Mouse (Mus musculus): ENCODE results near the gene Gfpt2. TPM values are rescaled to one million over a fixed set of nuclear protein-coding genes. Genes with fewer than 3 reads are reported as not detected.

The Gfpt2 gene
- polyA plus RNA-seq, 1 experiment from 2014 or later = 22.5 TPM

DNA sequence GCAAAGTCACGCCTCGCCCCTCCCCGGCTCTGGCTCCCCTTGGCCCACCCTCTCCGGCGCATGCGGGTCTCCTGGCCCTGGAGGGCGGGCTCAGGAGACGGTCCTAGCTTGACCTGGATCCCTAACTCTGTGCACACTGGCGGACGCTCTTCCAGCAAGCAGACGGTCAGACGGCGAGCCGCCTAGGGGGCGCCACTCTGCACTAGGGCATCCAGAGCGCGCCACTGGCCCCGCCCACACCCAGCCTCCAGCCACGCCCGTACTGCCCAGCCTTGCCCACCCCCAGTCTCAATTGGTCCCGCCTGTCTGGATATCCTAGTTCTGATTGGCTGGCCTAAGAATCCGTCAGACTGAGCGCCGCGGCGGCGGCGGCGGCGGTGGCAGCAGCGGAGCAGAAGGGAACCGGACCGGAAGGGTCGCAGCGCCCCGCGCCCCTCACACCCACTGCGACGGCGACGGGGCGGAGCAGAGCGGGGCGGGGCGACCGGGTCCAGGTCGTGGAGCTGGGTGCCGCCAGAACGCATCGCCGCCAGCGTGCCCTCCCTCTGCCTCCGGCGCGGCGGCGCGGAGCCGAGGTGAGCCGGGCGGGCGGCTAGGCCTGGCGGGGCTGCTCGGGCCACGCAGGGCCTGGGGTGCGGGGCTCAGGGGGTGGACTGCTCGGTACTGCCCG is 52.6 kb downstream of the Gfpt2 start, which contains the start of gene Mapk9:
Mapk9 (plus strand) TSS at position 351 of the 670 bp plus-strand sequence.
- ATAC-seq (ENCODE audit: low FRiP score) = peak; percentile 98
- WGBS = under 1% methylated on average over 64 of the region's 68 CpGs
- Histone ChIP-seq H3K9ac (peak within 1 kb of the TSS; percentile 96), H3K9me3 (replicated peaks) (no peaks in the 10 kb centered on the region), H3K4me1 (peaks cover 20% of the 10 kb centered on the region), H3K4me2 (replicated peaks) (peak within 1 kb of the TSS; percentile 89), H3K36me3 (peaks cover 10% of the 10 kb centered on the region; the same call in 1 of the 2 replicates), H3K27ac (peak within 1 kb of the TSS; percentile 89), H3K4me3 (peak within 1 kb of the TSS; percentile 93), H3K27me3 (no peaks in the 10 kb centered on the region)

DNA sequence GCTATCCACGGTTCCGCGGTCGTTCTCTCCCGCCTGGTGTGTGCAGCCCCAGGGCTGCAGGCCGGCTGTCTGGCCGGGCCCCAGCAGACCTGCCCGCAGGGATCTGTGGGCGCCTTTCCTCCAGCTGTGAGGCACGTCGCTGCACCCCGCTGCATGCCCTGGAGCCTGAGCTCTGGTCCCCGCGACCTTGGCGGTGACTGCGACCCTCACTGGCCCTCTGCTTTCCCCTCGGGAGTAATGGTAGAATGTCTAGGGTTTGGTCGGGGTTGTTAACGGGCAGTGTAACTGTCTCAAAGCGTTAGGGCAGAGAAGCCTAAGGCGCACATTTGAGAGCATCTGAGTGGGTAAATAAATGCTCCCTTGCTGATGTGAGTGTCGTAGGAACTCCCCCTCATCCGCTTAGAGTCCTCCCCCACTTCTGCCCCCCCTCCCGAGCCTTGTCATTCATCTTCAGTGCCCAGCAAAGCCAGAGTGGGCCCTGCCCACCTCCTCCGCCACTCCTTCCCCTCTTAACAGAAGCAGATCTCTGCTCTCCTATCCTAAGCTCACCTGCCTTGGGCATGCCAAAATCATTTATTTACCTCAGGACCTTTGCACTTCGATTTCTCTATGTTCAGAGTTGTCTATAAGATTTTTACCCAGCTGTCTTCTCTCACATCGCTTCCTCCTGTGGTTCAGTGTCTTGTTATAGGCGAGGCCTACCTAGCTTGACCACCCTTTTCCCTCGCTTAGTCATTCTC is 53.3 kb downstream of the Gfpt2 start:
- Histone ChIP-seq H3K4me1 (peaks cover 20% of the 10 kb centered on the region), H3K27me3 (no peaks in the 10 kb centered on the region), H3K9me3 (replicated peaks) (no peaks in the 10 kb centered on the region), H3K9ac (peak overlapping the region; percentile 96), H3K4me2 (replicated peaks) (peak overlapping the region; percentile 89), H3K36me3 (peaks cover 10% of the 10 kb centered on the region; the same call in 1 of the 2 replicates), H3K4me3 (peak overlapping the region; percentile 93), H3K27ac (peak overlapping the region; percentile 89)
- WGBS = 9% methylated on average over 29 of the region's 29 CpGs
- ATAC-seq (ENCODE audit: low FRiP score) = no peak; the same call in 1 of the 2 replicates

DNA sequence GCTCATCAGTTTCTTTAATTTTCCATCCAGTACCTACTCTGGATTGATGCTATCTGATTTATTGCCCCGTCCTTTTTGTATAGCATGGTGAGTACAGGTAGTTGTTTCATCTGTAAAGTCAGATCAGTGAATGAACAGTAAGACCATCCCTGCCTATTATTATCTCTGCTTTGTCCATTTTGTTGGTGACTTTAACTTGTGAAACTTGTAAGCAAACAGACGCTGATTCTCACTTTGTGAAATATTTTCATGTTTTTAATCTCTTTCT is 53.8 kb downstream of the Gfpt2 start:
- ATAC-seq (ENCODE audit: low FRiP score) = no peak
- no peaks in the 10 kb centered on the region for H3K9me3 ChIP-seq (replicated peaks)
- H3K4me3 ChIP-seq = peak overlapping the region; percentile 93
- peak overlapping the region; percentile 96 for H3K9ac ChIP-seq
- no peaks in the 10 kb centered on the region for H3K27me3 ChIP-seq
- peaks cover 10% of the 10 kb centered on the region; the same call in 1 of the 2 replicates for H3K36me3 ChIP-seq
- WGBS = 82% methylated on average over 2 of the region's 2 CpGs
- H3K27ac ChIP-seq = no peak overlapping the region
- H3K4me2 ChIP-seq (replicated peaks) = peak overlapping the region; percentile 89
- H3K4me1 ChIP-seq = peaks cover 20% of the 10 kb centered on the region

DNA sequence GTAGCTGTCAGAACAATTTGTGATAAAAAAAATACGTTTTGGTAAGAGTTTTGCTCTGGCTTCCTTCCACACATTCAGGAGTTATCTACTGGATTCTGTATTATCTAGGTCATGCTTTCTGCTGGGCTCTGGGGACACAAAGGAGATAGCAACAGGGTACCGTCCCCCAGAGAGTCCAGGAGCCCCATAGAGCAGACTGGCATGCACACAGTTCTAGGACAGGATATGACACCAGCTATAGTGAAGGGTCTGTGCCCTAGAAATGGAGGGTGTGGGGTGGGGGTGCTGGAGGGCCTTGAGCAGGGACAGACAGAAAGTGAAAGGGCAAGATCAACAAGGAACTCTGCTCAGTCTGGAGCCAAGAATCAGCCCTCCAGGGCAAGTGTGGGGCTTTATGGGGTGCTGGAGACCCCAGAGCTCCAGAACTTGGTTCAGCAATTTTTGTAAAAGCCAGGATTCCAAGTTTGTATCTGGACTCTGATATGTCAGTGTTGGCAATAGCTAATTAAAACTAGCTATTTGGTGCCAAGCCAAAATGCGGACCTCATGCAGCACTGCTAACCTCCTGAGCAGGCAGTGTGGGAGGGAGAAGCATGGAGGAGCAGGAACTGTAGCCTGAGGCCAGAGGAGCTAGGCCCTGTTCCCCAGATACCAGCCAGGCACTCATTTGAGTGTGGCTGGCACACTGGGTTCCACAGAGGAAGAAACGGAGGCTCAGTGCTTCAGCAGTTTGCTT is 54.3 kb downstream of the Gfpt2 start:
- no peak overlapping the region for H3K27ac ChIP-seq
- H3K4me3 ChIP-seq = no peak overlapping the region; the same call in 1 of the 2 replicates
- no peaks in the 10 kb centered on the region for H3K27me3 ChIP-seq
- peaks cover 20% of the 10 kb centered on the region for H3K4me1 ChIP-seq
- WGBS = 71% methylated on average over 4 of the region's 4 CpGs
- no peak for ATAC-seq (ENCODE audit: low FRiP score)
- H3K36me3 ChIP-seq = peaks cover 10% of the 10 kb centered on the region; the same call in 1 of the 2 replicates
- peak overlapping the region; percentile 5; the same call in 1 of the 2 replicates for H3K9ac ChIP-seq
- no peaks in the 10 kb centered on the region for H3K9me3 ChIP-seq (replicated peaks)
- H3K4me2 ChIP-seq (replicated peaks) = peak overlapping the region; percentile 89

DNA sequence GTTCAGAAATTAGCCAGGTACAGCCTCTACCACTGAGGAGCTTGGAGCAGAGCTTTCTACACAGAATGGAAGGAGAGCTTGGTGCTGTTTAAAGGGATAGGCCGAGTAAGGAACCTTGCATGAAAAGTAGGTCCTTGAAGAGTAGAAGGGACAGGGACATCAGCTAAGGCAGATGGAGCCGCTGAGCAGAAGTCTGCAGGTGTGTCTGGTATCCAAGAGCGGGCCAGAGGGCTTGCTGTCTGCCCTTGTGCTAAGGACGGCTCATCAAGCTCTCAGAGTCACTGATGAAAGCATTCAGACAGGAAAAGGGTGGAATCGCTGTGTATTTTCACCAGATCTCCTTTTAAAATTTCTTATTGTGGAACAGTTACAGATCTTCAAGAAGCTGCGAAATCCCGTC is 56.4 kb downstream of the Gfpt2 start:
- Histone ChIP-seq H3K4me3 (no peak overlapping the region), H3K4me1 (peaks cover 20% of the 10 kb centered on the region), H3K4me2 (replicated peaks) (no peak overlapping the region), H3K9me3 (replicated peaks) (no peaks in the 10 kb centered on the region), H3K27me3 (no peaks in the 10 kb centered on the region), H3K9ac (no peak overlapping the region), H3K36me3 (peaks cover 19% of the 10 kb centered on the region), H3K27ac (no peak overlapping the region)
- 91% methylated on average over 7 of the region's 7 CpGs for WGBS
- ATAC-seq (ENCODE audit: low FRiP score) = no peak

DNA sequence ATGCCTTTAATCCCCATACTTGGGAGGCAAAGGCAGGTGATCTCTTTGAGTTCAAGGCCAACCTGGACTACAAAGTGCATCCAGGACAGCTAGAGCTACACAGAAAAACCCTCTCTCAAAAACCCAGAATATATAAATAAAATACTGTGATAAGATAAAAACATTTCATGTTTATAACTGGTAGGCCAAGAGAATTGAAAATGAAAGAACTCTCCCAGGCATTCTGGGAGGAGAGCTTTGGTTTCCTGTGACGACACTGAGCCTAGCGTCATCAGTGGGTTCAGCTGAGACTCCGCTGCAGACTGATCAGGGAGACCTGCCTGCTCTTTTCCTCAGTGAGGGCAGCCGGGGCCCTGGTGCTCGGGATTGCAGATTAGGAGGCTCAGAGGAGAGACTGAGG is 61.2 kb downstream of the Gfpt2 start:
- Histone ChIP-seq H3K27me3 (no peaks in the 10 kb centered on the region), H3K36me3 (peaks cover 28% of the 10 kb centered on the region), H3K9me3 (replicated peaks) (no peaks in the 10 kb centered on the region), H3K4me1 (no peaks in the 10 kb centered on the region), H3K4me2 (replicated peaks) (no peak overlapping the region), H3K27ac (no peak overlapping the region), H3K4me3 (no peak overlapping the region), H3K9ac (no peak overlapping the region)
- ATAC-seq (ENCODE audit: low FRiP score) = no peak
- 77% methylated on average over 5 of the region's 5 CpGs for WGBS

DNA sequence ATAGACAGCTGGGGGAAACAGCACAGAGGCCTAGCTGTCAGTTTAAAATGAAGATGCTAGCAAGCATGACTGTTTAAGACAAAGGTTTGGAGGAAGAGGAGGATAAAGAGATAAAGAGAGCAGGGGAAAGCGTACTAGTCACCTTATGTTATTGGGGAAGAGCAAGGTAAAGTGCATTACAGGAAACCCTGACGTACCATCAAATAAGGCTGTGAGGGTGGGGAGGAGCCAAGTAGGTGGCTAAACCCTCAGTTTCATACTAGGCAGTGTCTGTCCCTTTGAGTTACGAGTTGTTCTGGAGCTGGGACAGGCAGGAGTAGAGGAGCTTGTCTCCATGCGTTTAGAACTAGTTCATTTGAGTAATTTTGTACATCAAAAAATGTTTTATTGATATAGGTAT is 67.2 kb downstream of the Gfpt2 start:
- Histone ChIP-seq H3K36me3 (peaks cover 15% of the 10 kb centered on the region), H3K9me3 (replicated peaks) (no peaks in the 10 kb centered on the region), H3K4me2 (replicated peaks) (no peak overlapping the region), H3K4me3 (no peak overlapping the region), H3K27me3 (no peaks in the 10 kb centered on the region), H3K27ac (no peak overlapping the region), H3K4me1 (no peaks in the 10 kb centered on the region), H3K9ac (no peak overlapping the region)
- no peak for ATAC-seq (ENCODE audit: low FRiP score)
- 90% methylated on average over 4 of the region's 4 CpGs for WGBS

DNA sequence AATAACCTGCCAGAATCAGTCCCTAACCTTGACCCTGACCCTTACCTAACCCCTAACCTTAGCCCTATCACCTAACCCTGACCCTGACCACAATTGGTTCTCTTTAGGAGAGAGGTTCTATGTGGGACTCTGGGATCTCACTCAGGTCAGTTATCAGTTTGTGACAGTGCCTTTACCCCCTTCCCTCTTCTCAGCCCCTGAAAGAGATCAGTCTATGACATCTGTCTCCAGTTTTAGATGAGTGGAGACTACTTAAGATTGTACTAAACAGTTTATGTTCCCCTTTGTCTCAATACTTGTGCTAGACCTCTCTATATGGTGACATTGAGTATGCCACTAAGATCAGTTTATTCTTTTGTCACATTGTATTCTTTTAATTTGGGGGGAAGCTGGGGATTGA is 69.9 kb downstream of the Gfpt2 start:
- H3K27me3 ChIP-seq = no peaks in the 10 kb centered on the region
- H3K4me3 ChIP-seq = no peak overlapping the region
- no peak for ATAC-seq (ENCODE audit: low FRiP score)
- H3K9me3 ChIP-seq (replicated peaks) = no peaks in the 10 kb centered on the region
- H3K4me2 ChIP-seq (replicated peaks) = no peak overlapping the region
- no peak overlapping the region for H3K27ac ChIP-seq
- no peaks in the 10 kb centered on the region for H3K4me1 ChIP-seq
- no peak overlapping the region for H3K9ac ChIP-seq
- peaks cover 13% of the 10 kb centered on the region; the same call in 1 of the 2 replicates for H3K36me3 ChIP-seq

DNA sequence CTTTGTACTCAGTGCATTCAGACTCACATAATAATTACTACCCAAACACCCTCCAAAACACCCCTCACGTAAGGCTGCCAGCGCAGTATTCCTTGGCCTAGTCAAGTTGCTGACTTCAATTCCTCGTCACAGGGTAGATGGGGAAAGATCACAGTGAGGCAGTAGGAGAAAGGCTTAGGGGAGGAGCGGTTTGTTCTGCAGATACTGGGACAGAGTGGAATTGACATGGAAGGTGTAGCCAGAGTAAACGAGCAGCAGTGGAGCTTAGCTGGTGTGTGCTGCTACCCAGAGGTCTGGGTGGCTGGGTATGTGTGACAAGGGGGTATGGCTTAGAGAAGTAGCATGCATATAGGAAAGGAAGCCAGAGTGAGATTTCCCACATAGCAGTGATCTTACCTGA is 73.3 kb downstream of the Gfpt2 start:
- WGBS = 86% methylated on average over 5 of the region's 5 CpGs

DNA sequence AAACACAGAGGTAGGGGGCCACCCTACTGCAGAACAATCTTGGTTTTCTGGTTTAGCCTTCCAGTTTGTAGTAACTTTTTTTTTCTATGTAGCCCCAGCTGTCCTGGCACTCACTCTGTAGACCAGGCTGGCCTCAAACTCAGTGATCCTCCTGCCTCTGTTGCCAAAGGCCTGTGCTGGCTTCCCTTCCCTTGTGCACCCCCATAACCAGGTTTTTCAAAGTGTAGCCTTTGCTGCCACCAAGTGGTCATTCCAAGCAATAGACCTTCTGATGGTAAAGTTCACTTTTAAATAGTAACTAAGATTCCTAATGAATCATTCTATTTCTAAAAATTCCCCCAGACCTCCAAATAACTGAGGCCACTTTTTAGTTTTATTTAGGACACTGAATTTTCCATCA is 75.8 kb downstream of the Gfpt2 start:
- Histone ChIP-seq H3K4me1 (no peaks in the 10 kb centered on the region), H3K9ac (no peak overlapping the region), H3K36me3 (peaks cover 35% of the 10 kb centered on the region), H3K27ac (no peak overlapping the region), H3K4me2 (replicated peaks) (no peak overlapping the region), H3K9me3 (replicated peaks) (no peaks in the 10 kb centered on the region), H3K4me3 (no peak overlapping the region), H3K27me3 (no peaks in the 10 kb centered on the region)
- ATAC-seq (ENCODE audit: low FRiP score) = 0 out of 2 replicates have a peak, but pooled peaks have one; percentile 58

More for the DNA sequence above, 73.3 kb downstream of the Gfpt2 start:
- peaks cover 23% of the 10 kb centered on the region for H3K36me3 ChIP-seq
- H3K4me2 ChIP-seq (replicated peaks) = no peak overlapping the region
- H3K27ac ChIP-seq = no peak overlapping the region
- H3K4me3 ChIP-seq = no peak overlapping the region
- no peak for ATAC-seq (ENCODE audit: low FRiP score)
- no peaks in the 10 kb centered on the region for H3K27me3 ChIP-seq
- no peak overlapping the region for H3K9ac ChIP-seq
- no peaks in the 10 kb centered on the region for H3K4me1 ChIP-seq
- H3K9me3 ChIP-seq (replicated peaks) = no peaks in the 10 kb centered on the region

DNA sequence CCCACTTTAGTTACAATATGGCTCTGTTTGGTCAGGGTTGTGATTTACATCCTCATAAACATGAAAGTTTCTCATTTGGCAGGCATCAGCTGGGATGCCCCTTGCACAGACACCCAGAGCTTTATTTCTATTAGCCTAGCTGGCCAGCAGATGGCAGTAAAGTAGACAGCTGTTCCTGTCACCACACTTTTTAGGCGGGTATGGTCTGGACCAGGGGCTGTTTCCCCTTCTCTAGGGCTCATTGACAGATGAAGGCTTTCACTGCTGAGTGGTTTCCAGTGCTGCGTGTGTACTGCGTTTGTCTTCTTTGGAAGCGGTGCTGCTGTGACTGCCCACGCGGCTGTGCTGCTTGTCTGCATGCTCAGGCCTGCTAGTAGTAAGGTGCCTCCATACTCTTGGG is 77.9 kb downstream of the Gfpt2 start:
- Histone ChIP-seq H3K36me3 (peaks cover 35% of the 10 kb centered on the region), H3K4me2 (replicated peaks) (no peak overlapping the region), H3K27ac (no peak overlapping the region), H3K27me3 (no peaks in the 10 kb centered on the region), H3K9me3 (replicated peaks) (no peaks in the 10 kb centered on the region), H3K9ac (no peak overlapping the region), H3K4me1 (0 out of 2 replicates have a peak, but pooled peaks cover under 1% of the 10 kb centered on the region), H3K4me3 (no peak overlapping the region)
- peak; percentile 46; the same call in 1 of the 2 replicates for ATAC-seq (ENCODE audit: low FRiP score)
- 60% methylated on average over 6 of the region's 6 CpGs for WGBS

DNA sequence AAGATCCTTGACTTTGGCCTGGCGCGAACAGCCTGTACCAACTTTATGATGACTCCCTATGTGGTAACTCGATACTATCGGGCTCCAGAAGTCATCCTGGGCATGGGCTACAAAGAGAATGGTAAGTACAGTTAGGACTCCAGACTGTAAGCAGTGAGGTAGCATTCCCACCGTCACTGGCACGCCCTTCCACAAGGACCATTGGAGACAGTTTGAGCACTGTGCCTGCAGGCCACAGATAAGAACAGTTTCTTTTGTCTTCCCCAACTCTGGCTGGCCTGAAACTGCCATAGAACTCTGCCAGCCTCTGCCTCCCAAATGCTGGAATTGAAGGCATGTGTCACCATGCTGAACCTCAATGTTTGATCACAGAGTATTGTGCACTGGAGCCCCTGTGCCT is 78.8 kb downstream of the Gfpt2 start:
- H3K36me3 ChIP-seq = peaks cover 35% of the 10 kb centered on the region
- no peaks in the 10 kb centered on the region for H3K27me3 ChIP-seq
- peaks cover 8% of the 10 kb centered on the region; the same call in 1 of the 2 replicates for H3K4me1 ChIP-seq
- no peaks in the 10 kb centered on the region for H3K9me3 ChIP-seq (replicated peaks)
- H3K27ac ChIP-seq = no peak overlapping the region
- no peak overlapping the region for H3K4me2 ChIP-seq (replicated peaks)
- H3K4me3 ChIP-seq = no peak overlapping the region
- no peak for ATAC-seq (ENCODE audit: low FRiP score)
- 94% methylated on average over 6 of the region's 6 CpGs for WGBS
- H3K9ac ChIP-seq = no peak overlapping the region

Data from hindbrain, embryonic 12.5 days (tissue).